Mouse (Mus musculus): Measurements from ENCODE around the gene Tmcc3.

DNA sequence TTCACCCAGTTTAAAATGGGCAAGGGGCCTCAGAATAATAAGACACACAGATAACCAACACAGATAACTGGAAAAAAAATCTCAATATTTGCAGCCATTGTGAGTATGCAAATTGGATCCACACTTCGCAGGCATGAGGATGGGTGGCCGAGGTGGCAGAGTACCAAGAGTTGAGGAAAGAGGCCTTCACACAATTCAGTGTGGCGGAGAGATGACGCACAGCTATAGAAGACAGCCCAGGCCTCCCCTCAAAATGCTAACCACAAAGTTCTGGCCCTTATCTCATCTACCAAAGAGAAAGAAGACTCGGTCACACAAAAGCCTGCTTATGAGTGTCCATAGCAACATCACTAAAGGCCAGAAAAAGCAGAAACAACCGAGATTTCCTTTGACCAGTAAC, 77.5 kb downstream of the Tmcc3 start:
- no peak for TF ChIP-seq CTCF (IDR thresholded peaks at IDR 0.05; ENCODE audit: low read depth)
- TF ChIP-seq EP300 (IDR thresholded peaks at IDR 0.05; ENCODE audit: low read depth): no peak

Data from heart, postnatal 0 days (tissue).